Mouse (Mus musculus) Muller cell, postnatal 12 days (primary cell): ENCODE results near the gene Rdh16f1.
A peak's percentile ranks its signal among the peaks of the same experiment; 100 is the strongest.

Source experiments
- DNase-seq: peaks from one replicate; pipeline ENCODE4 v3.0.0-alpha.2; 2015; ENCODE audit errors: inconsistent ontology term

Gene Rdh16f1

GRCm38 (mm10) chr10:127759181-127760110 is at the start of gene Rdh16f1, which contains the start of gene Rdh1:
Gene Rdh16f1 (plus strand): TSS chr10:127759787.
Gene Rdh1 (plus strand): TSS chr10:127759721.
- DNase-seq, result no peak

GRCm38 (mm10) chr10:127710331-127710730 is 49.3 kb upstream of the Rdh16f1 start:
- DNase-seq, result no peak

- no peak for DNase-seq
Observed at GRCm38 (mm10) chr10:127712736-127713135, 46.9 kb upstream of the Rdh16f1 start.

- DNase-seq, result no peak
Observed at GRCm38 (mm10) chr10:127721671-127722418, 37.7 kb upstream of the Rdh16f1 start.

- DNase-seq, result no peak
Observed at GRCm38 (mm10) chr10:127724178-127724577, 35.4 kb upstream of the Rdh16f1 start, which contains the start of gene Tac2. Gene Tac2 (plus strand): TSS chr10:127724478.

- no peak for DNase-seq
Observed at GRCm38 (mm10) chr10:127725136-127725535, 34.5 kb upstream of the Rdh16f1 start.

- no peak for DNase-seq
Observed at GRCm38 (mm10) chr10:127728437-127728836, 31.1 kb upstream of the Rdh16f1 start.

GRCm38 (mm10) chr10:127730285-127730932 is 29.2 kb upstream of the Rdh16f1 start:
- no peak for DNase-seq

- DNase-seq, result no peak
Observed at GRCm38 (mm10) chr10:127730933-127731310, 28.7 kb upstream of the Rdh16f1 start.

- no peak for DNase-seq
Observed at GRCm38 (mm10) chr10:127731397-127731796, 28.2 kb upstream of the Rdh16f1 start.

- DNase-seq, result peak; percentile 26
Observed at GRCm38 (mm10) chr10:127734434-127734833, 25.2 kb upstream of the Rdh16f1 start.

GRCm38 (mm10) chr10:127736266-127736665 is 23.3 kb upstream of the Rdh16f1 start:
- no peak for DNase-seq

- no peak for DNase-seq
Observed at GRCm38 (mm10) chr10:127736916-127737315, 22.7 kb upstream of the Rdh16f1 start.

GRCm38 (mm10) chr10:127737552-127737951 is 22.0 kb upstream of the Rdh16f1 start:
- no peak for DNase-seq

GRCm38 (mm10) chr10:127738151-127738882 is 21.3 kb upstream of the Rdh16f1 start:
- DNase-seq, result no peak

- DNase-seq, result peak; percentile 87
Observed at GRCm38 (mm10) chr10:127739083-127739660, 20.4 kb upstream of the Rdh16f1 start, which contains the start of gene Zbtb39. Gene Zbtb39 (plus strand): TSS chr10:127739538.

GRCm38 (mm10) chr10:127739661-127740161 is 19.9 kb upstream of the Rdh16f1 start:
- DNase-seq, result peak; percentile 59

GRCm38 (mm10) chr10:127744661-127745060 is 14.9 kb upstream of the Rdh16f1 start:
- peak; percentile 27 for DNase-seq

- DNase-seq, result no peak
Observed at GRCm38 (mm10) chr10:127745886-127746285, 13.7 kb upstream of the Rdh16f1 start.

- DNase-seq, result no peak
Observed at GRCm38 (mm10) chr10:127747254-127747653, 12.3 kb upstream of the Rdh16f1 start.
